Mouse (Mus musculus): Measurements from ENCODE around the gene Slc25a23. TPM values are rescaled to one million over a fixed set of nuclear protein-coding genes. Genes with fewer than 3 reads are reported as not detected.

Slc25a23 gene
- polyA plus RNA-seq, 1 experiment = 8.1 TPM

DNA sequence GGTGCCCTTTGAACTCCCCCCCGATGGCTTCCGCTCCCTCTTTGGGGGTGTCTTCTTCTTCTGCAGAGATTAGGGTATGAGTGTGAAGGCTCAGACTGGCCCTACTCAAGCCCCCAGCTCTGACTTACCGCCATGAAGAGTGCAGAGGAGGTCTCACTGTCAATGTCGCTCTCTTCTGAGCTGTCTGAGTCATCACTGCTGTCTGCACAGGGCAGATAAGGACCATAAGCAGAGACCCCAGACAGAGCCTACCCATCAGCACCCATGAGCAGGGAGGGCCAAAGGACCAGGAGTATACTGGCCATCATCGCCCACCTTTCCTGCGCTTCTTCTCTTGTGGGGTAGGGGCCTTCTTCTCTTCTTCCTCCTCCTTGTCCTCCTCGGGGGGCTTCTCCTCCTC lies 55.7 kb downstream of the Slc25a23 start:
- WGBS = 80% methylated on average over 7 of the region's 7 CpGs
- no peak overlapping the region for H3K27ac ChIP-seq (ENCODE audit: control insufficient read depth, insufficient read depth, low read depth, low read length, poor library complexity)
- H3K4me3 ChIP-seq (replicated peaks; ENCODE audit: control insufficient read depth, low read depth, low read length) = no peak overlapping the region
- H3K4me1 ChIP-seq (ENCODE audit: control insufficient read depth, insufficient read depth, low read length) = no peaks in the 10 kb centered on the region
- TF ChIP-seq CTCF (IDR thresholded peaks at IDR 0.05; ENCODE audit: control insufficient read depth, insufficient read depth, low read length) (no peak), POLR2A (IDR thresholded peaks at IDR 0.05; ENCODE audit: borderline replicate concordance, control insufficient read depth, low read depth, low read length) (no peak)

DNA sequence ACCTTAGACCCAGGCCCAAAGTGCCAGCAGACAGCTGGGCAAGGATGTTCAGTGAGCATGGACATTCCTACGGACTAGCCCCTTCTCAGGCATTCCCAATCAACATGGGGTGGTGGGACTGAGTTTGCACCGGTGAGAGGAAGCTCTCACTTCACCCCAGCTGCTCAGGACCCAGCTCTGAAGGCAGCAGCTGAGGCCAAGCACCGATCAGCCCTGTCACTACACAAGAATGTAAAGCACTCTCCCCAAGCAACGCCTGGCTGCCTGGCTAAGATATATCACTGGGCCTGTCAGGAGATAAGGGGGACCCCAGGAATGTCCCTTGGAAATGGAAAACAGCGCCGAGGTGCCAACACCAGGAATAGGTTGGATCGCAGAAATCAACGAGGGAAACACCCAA lies 58.4 kb downstream of the Slc25a23 start:
- TF ChIP-seq POLR2A (IDR thresholded peaks at IDR 0.05; ENCODE audit: borderline replicate concordance, control insufficient read depth, low read depth, low read length) = no peak
- TF ChIP-seq CTCF (IDR thresholded peaks at IDR 0.05; ENCODE audit: control insufficient read depth, insufficient read depth, low read length) = no peak
- H3K4me1 ChIP-seq (ENCODE audit: control insufficient read depth, insufficient read depth, low read length) = no peaks in the 10 kb centered on the region; the same call in 1 of the 2 replicates
- 75% methylated on average over 8 of the region's 8 CpGs for WGBS
- H3K27ac ChIP-seq (ENCODE audit: control insufficient read depth, insufficient read depth, low read depth, low read length, poor library complexity) = no peak overlapping the region
- no peak overlapping the region for H3K4me3 ChIP-seq (replicated peaks; ENCODE audit: control insufficient read depth, low read depth, low read length)

DNA sequence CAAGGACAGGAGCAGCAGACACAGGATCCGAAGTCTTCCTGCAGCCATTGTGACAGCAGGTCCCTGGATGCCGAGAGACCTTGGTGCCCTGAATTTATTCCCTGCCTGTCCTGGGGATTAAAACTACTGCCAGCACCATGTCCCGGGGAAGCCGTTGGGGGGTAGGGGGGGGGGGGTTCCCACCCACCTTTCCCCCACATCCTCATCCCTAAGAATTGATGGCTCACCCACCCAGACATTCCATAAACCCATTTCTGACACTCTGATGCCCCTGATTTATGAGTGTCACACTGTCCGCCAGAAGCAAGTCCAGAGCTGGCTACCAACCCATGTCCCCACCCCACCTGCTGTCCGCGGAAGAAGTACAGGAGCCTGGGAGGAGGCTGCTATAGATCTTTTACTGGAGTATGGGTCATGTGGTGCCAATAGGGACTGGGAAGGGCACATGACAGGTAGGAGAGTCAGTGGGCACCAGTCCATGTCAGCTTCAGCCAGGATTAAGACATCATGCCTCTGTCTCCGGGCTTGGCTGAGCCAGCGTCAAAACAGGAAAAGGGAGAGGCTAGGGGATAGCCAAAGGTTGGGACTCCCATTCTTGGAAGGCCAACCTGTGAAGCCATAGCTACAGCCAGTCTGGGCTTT lies 59.6 kb downstream of the Slc25a23 start, which contains the start of gene Pspn:
Gene Pspn (minus strand): TSS at position 51 of the 642 bp plus-strand sequence.
- Histone ChIP-seq H3K27ac (ENCODE audit: control insufficient read depth, insufficient read depth, low read depth, low read length, poor library complexity) (no peak within 1 kb of the TSS), H3K4me1 (ENCODE audit: control insufficient read depth, insufficient read depth, low read length) (no peaks in the 10 kb centered on the region; the same call in 1 of the 2 replicates), H3K4me3 (replicated peaks; ENCODE audit: control insufficient read depth, low read depth, low read length) (no peak within 1 kb of the TSS)
- WGBS = 86% methylated on average over 9 of the region's 9 CpGs
- TF ChIP-seq POLR2A (IDR thresholded peaks at IDR 0.05; ENCODE audit: borderline replicate concordance, control insufficient read depth, low read depth, low read length) (no peak), CTCF (IDR thresholded peaks at IDR 0.05; ENCODE audit: control insufficient read depth, insufficient read depth, low read length) (no peak)

DNA sequence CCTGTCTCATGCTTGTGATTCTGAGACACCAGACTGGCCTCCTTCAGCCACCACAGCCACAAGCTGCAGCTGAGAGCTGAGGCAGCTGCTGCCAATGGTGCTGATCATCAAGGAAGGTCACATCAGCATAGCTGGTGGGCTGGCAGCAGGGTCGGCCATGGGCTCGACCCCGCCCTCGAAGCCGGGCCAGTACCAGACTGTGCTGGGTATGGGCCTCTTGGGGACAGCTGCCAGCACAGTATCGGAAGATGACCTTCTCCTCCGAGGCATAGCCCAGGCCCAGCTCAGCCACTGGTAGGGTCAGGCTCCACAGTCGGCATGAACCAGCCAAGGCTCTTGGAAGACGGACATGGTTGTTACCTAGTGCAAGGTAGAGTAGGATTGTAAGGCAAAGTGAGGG lies 60.2 kb downstream of the Slc25a23 start:
- TF ChIP-seq CTCF (IDR thresholded peaks at IDR 0.05; ENCODE audit: control insufficient read depth, insufficient read depth, low read length) = no peak
- TF ChIP-seq POLR2A (IDR thresholded peaks at IDR 0.05; ENCODE audit: borderline replicate concordance, control insufficient read depth, low read depth, low read length) = no peak
- WGBS = 91% methylated on average over 9 of the region's 9 CpGs
- Histone ChIP-seq H3K4me3 (replicated peaks; ENCODE audit: control insufficient read depth, low read depth, low read length) (no peak overlapping the region), H3K27ac (ENCODE audit: control insufficient read depth, insufficient read depth, low read depth, low read length, poor library complexity) (no peak overlapping the region), H3K4me1 (ENCODE audit: control insufficient read depth, insufficient read depth, low read length) (no peaks in the 10 kb centered on the region; the same call in 1 of the 2 replicates)

DNA sequence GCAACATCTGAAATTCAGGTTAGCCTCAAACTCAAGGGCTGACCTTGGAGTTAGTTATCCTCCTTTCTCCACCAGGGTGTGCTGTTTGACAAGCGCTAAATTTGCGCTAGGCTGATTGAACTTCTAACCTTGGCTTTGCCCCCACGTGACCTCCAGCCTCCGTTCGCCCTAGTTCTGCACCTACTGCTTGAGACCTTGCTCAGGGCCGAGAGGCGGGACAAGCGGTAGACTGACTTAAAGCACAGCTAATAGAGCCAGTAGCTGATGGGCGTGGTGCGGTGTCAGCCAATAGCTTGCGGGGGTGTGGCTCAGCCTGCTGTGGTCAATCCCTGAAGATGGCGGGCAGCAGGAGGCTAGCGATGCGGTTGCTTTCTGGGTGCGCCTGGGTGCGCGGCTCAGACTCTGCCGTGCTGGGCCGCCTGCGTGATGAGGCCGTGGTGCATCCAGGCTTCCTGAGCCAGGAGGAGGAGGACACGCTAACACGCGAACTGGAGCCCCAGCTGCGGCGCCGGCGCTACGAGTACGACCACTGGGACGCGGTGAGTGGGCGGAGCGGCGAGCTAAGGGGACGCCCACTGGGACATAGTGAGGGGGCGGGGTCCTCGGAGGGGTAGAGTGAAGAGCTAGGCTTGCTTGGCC lies 62.5 kb downstream of the Slc25a23 start, which contains the start of gene Alkbh7:
Gene Alkbh7 (plus strand): TSS at position 311 of the 639 bp plus-strand sequence.
- Histone ChIP-seq H3K4me3 (replicated peaks; ENCODE audit: control insufficient read depth, low read depth, low read length) (peak within 1 kb of the TSS; percentile 87), H3K4me1 (ENCODE audit: control insufficient read depth, insufficient read depth, low read length) (no peaks in the 10 kb centered on the region; the same call in 1 of the 2 replicates), H3K27ac (ENCODE audit: control insufficient read depth, insufficient read depth, low read depth, low read length, poor library complexity) (peak within 1 kb of the TSS; percentile 23; the same call in 1 of the 2 replicates)
- TF ChIP-seq CTCF (IDR thresholded peaks at IDR 0.05; ENCODE audit: control insufficient read depth, insufficient read depth, low read length) (peak; percentile 88), POLR2A (IDR thresholded peaks at IDR 0.05; ENCODE audit: borderline replicate concordance, control insufficient read depth, low read depth, low read length) (peak; percentile 59; the same call in 1 of the 2 replicates)
- WGBS = under 1% methylated on average over 38 of the region's 38 CpGs

DNA sequence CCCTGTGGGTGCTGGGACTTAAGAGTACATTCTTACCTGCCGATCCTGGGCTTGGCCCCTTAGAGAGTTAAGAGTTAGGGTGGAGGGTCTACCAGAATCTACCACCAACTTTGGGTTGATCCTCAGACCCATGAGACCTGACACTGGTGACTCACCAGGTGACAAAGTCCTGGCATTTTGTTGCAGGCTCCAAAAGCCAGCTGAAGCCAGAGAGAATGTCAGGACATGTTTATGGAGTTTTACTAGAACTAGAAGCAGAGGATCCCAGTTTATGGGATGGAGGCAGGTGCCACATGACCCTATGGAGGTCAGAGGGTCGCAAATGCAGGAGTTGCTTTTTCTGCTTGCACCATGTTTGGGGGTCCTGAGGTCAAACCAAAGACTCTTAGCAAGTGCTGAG lies 63.2 kb downstream of the Slc25a23 start:
- Histone ChIP-seq H3K27ac (ENCODE audit: control insufficient read depth, insufficient read depth, low read depth, low read length, poor library complexity) (no peak overlapping the region), H3K4me1 (ENCODE audit: control insufficient read depth, insufficient read depth, low read length) (no peaks in the 10 kb centered on the region; the same call in 1 of the 2 replicates), H3K4me3 (replicated peaks; ENCODE audit: control insufficient read depth, low read depth, low read length) (no peak overlapping the region)
- TF ChIP-seq POLR2A (IDR thresholded peaks at IDR 0.05; ENCODE audit: borderline replicate concordance, control insufficient read depth, low read depth, low read length) (no peak), CTCF (IDR thresholded peaks at IDR 0.05; ENCODE audit: control insufficient read depth, insufficient read depth, low read length) (no peak)
- WGBS = 71% methylated on average over 2 of the region's 2 CpGs

DNA sequence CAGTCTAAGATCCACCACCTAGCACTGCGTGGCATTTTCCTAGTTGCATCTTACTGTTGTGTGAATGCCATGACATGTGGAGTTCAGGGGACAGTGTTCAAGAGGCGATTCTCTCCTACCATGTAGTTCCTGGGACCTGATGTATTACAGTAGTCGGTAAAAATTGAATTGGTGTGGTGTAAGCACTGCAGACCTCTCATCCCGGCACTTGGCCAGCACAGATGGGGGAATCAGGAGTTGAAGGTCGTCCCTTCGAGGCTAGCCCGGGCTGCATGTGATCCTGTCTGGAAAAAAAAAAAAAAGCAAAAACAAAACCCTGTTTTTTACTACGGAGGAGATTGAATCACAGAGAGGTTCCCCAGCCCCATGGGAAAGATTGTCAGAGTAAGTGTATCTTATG lies 64.6 kb downstream of the Slc25a23 start:
- 89% methylated on average over 8 of the region's 8 CpGs for WGBS

More for the DNA sequence above, 64.6 kb downstream of the Slc25a23 start:
- TF ChIP-seq CTCF (IDR thresholded peaks at IDR 0.05; ENCODE audit: control insufficient read depth, insufficient read depth, low read length) (no peak), POLR2A (IDR thresholded peaks at IDR 0.05; ENCODE audit: borderline replicate concordance, control insufficient read depth, low read depth, low read length) (no peak)
- Histone ChIP-seq H3K4me1 (ENCODE audit: control insufficient read depth, insufficient read depth, low read length) (no peaks in the 10 kb centered on the region; the same call in 1 of the 2 replicates), H3K4me3 (replicated peaks; ENCODE audit: control insufficient read depth, low read depth, low read length) (no peak overlapping the region), H3K27ac (ENCODE audit: control insufficient read depth, insufficient read depth, low read depth, low read length, poor library complexity) (no peak overlapping the region)

Other genes starting within 250 kb of the Slc25a23 start
- 16.2 and 18.2 TPM in 2 replicates for gene Rfx2, start 228.8 kb downstream of the Slc25a23 start, polyA plus RNA-seq (2011; ENCODE audit: insufficient read depth, insufficient read length, low replicate concordance, missing spikeins)
- gene Acsbg2, start 185.4 kb downstream of the Slc25a23 start, polyA plus RNA-seq (2011; ENCODE audit: insufficient read depth, insufficient read length, low replicate concordance, missing spikeins) = not detected in 2 replicates
- gene 1700061G19Rik, start 184.4 kb downstream of the Slc25a23 start, polyA plus RNA-seq (2011; ENCODE audit: insufficient read depth, insufficient read length, low replicate concordance, missing spikeins) = 0.92 TPM in 1 of 2 replicates, not detected in the other
- 12.1 and 17.3 TPM in 2 replicates for gene Mllt1, start 124.4 kb downstream of the Slc25a23 start, polyA plus RNA-seq (2011; ENCODE audit: insufficient read depth, insufficient read length, low replicate concordance, missing spikeins)
- not detected in 2 replicates for gene Acer1, start 77.7 kb downstream of the Slc25a23 start, polyA plus RNA-seq (2011; ENCODE audit: insufficient read depth, insufficient read length, low replicate concordance, missing spikeins)
- 23.7 and 43.4 TPM in 2 replicates for gene Clpp, start 69.6 kb downstream of the Slc25a23 start, polyA plus RNA-seq (2011; ENCODE audit: insufficient read depth, insufficient read length, low replicate concordance, missing spikeins)
- gene Alkbh7, start 62.5 kb downstream of the Slc25a23 start, polyA plus RNA-seq (2011; ENCODE audit: insufficient read depth, insufficient read length, low replicate concordance, missing spikeins) = 4.4 and 11.1 TPM in 2 replicates
- not detected in 2 replicates for gene Pspn, start 59.8 kb downstream of the Slc25a23 start, polyA plus RNA-seq (2011; ENCODE audit: insufficient read depth, insufficient read length, low replicate concordance, missing spikeins)
- gene Gtf2f1, start 48.6 kb downstream of the Slc25a23 start, polyA plus RNA-seq (2011; ENCODE audit: insufficient read depth, insufficient read length, low replicate concordance, missing spikeins) = 74.4 and 116 TPM in 2 replicates
- gene Gm17949, start 48.4 kb downstream of the Slc25a23 start, polyA plus RNA-seq (2011; ENCODE audit: insufficient read depth, insufficient read length, low replicate concordance, missing spikeins) = not detected in 2 replicates
- gene Khsrp, start 28.3 kb downstream of the Slc25a23 start, polyA plus RNA-seq (2011; ENCODE audit: insufficient read depth, insufficient read length, low replicate concordance, missing spikeins) = 56.3 and 56.9 TPM in 2 replicates
- not detected in 2 replicates for gene Slc25a41, start 18.2 kb downstream of the Slc25a23 start, polyA plus RNA-seq (2011; ENCODE audit: insufficient read depth, insufficient read length, low replicate concordance, missing spikeins)
- gene Crb3, start 758 bp downstream of the Slc25a23 start, polyA plus RNA-seq (2011; ENCODE audit: insufficient read depth, insufficient read length, low replicate concordance, missing spikeins) = 2.4 TPM in 1 of 2 replicates, not detected in the other
- gene Dennd1c, start 18.7 kb upstream of the Slc25a23 start, polyA plus RNA-seq (2011; ENCODE audit: insufficient read depth, insufficient read length, low replicate concordance, missing spikeins) = 49.6 and 96.5 TPM in 2 replicates
- gene Tubb4a, start 27.9 kb upstream of the Slc25a23 start, polyA plus RNA-seq (2011; ENCODE audit: insufficient read depth, insufficient read length, low replicate concordance, missing spikeins) = 0.90 TPM in 1 of 2 replicates, not detected in the other
- 0.75 and 1.6 TPM in 2 replicates for gene Tnfsf9, start 45.5 kb upstream of the Slc25a23 start, polyA plus RNA-seq (2011; ENCODE audit: insufficient read depth, insufficient read length, low replicate concordance, missing spikeins)
- not detected in 2 replicates for gene Cd70, start 89.9 kb upstream of the Slc25a23 start, polyA plus RNA-seq (2011; ENCODE audit: insufficient read depth, insufficient read length, low replicate concordance, missing spikeins)
- 7.0 and 12.8 TPM in 2 replicates for gene Tnfsf14, start 134.3 kb upstream of the Slc25a23 start, polyA plus RNA-seq (2011; ENCODE audit: insufficient read depth, insufficient read length, low replicate concordance, missing spikeins)
- 68.1 and 221 TPM in 2 replicates for gene C3, start 168.3 kb upstream of the Slc25a23 start, polyA plus RNA-seq (2011; ENCODE audit: insufficient read depth, insufficient read length, low replicate concordance, missing spikeins)
- 15.7 and 37.5 TPM in 2 replicates for gene Gpr108, start 188.6 kb upstream of the Slc25a23 start, polyA plus RNA-seq (2011; ENCODE audit: insufficient read depth, insufficient read length, low replicate concordance, missing spikeins)
- 7.0 and 15.4 TPM in 2 replicates for gene Trip10, start 189.6 kb upstream of the Slc25a23 start, polyA plus RNA-seq (2011; ENCODE audit: insufficient read depth, insufficient read length, low replicate concordance, missing spikeins)
- 67.9 and 112 TPM in 2 replicates for gene Vav1, start 219.2 kb upstream of the Slc25a23 start, polyA plus RNA-seq (2011; ENCODE audit: insufficient read depth, insufficient read length, low replicate concordance, missing spikeins)

Measured in bone marrow, adult 2 months (tissue).